Mouse (Mus musculus): ENCODE measurements at regions not wholly inside any gene's neighbourhood (a gene's known extent, or its start where the extent isn't known, plus 50 kb on each side); places are given as distances from the start of the nearest gene placed in this dataset.
A peak's percentile ranks its signal among the peaks of the same experiment; 100 is the strongest.

- 91% methylated on average over 7 of the region's 7 CpGs for WGBS
- H3K4me1 ChIP-seq (ENCODE audit: control insufficient read depth, insufficient read depth, low read length): peaks cover 4% of the 10 kb centered on the region
- H3K27ac ChIP-seq (ENCODE audit: low read length): no peak overlapping the region
Measured at GRCm38 (mm10) chr19:56010766-56011165, 269.1 kb downstream of the Tcf7l2 start.

GRCm38 (mm10) chr19:56011292-56011691, 269.7 kb downstream of the Tcf7l2 start:
- H3K27me3 ChIP-seq (ENCODE audit: control insufficient read depth, insufficient read depth, low read depth, low read length): no peaks in the 10 kb centered on the region
- H3K9me3 ChIP-seq (replicated peaks; ENCODE audit: control insufficient read depth, low read length, poor library complexity, severe bottlenecking): no peaks in the 10 kb centered on the region
- H3K27ac ChIP-seq (ENCODE audit: low read length): no peak overlapping the region
- H3K4me1 ChIP-seq (ENCODE audit: control insufficient read depth, insufficient read depth, low read length): peaks cover 2% of the 10 kb centered on the region
- H3K4me3 ChIP-seq (ENCODE audit: low read depth, low read length): no peak overlapping the region
- no peak for ATAC-seq
- no peak overlapping the region for H3K4me2 ChIP-seq (ENCODE audit: low read length)
- H3K36me3 ChIP-seq (ENCODE audit: control insufficient read depth, insufficient read depth, low read length): no peaks in the 10 kb centered on the region
- H3K9ac ChIP-seq (ENCODE audit: low read depth, low read length): no peak overlapping the region

More at GRCm38 (mm10) chr19:56010766-56011165, 269.1 kb downstream of the Tcf7l2 start:
- Histone ChIP-seq H3K4me3 (ENCODE audit: low read depth, low read length) (no peak overlapping the region), H3K9me3 (replicated peaks; ENCODE audit: control insufficient read depth, low read length, poor library complexity, severe bottlenecking) (no peaks in the 10 kb centered on the region), H3K9ac (ENCODE audit: low read depth, low read length) (no peak overlapping the region), H3K27me3 (ENCODE audit: control insufficient read depth, insufficient read depth, low read depth, low read length) (no peaks in the 10 kb centered on the region), H3K4me2 (ENCODE audit: low read length) (no peak overlapping the region), H3K36me3 (ENCODE audit: control insufficient read depth, insufficient read depth, low read length) (no peaks in the 10 kb centered on the region)
- no peak for ATAC-seq

GRCm38 (mm10) chr19:56016548-56017346, 270.2 kb upstream of the Habp2 start:
- no peak for ATAC-seq
- WGBS: 89% methylated on average over 4 of the region's 4 CpGs

GRCm38 (mm10) chr19:56017524-56017923, 269.4 kb upstream of the Habp2 start:
- H3K36me3 ChIP-seq (ENCODE audit: control insufficient read depth, insufficient read depth, low read length): no peaks in the 10 kb centered on the region
- H3K4me3 ChIP-seq (ENCODE audit: low read depth, low read length): no peak overlapping the region
- no peak overlapping the region for H3K4me2 ChIP-seq (ENCODE audit: low read length)
- 84% methylated on average over 7 of the region's 7 CpGs for WGBS
- H3K4me1 ChIP-seq (ENCODE audit: control insufficient read depth, insufficient read depth, low read length): no peaks in the 10 kb centered on the region
- H3K9me3 ChIP-seq (replicated peaks; ENCODE audit: control insufficient read depth, low read length, poor library complexity, severe bottlenecking): no peaks in the 10 kb centered on the region
- no peaks in the 10 kb centered on the region for H3K27me3 ChIP-seq (ENCODE audit: control insufficient read depth, insufficient read depth, low read depth, low read length)
- ATAC-seq: no peak
- H3K27ac ChIP-seq (ENCODE audit: low read length): no peak overlapping the region
- no peak overlapping the region for H3K9ac ChIP-seq (ENCODE audit: low read depth, low read length)

More at GRCm38 (mm10) chr19:56016548-56017346, 270.2 kb upstream of the Habp2 start:
- Histone ChIP-seq H3K27ac (ENCODE audit: low read length) (no peak overlapping the region), H3K9me3 (replicated peaks; ENCODE audit: control insufficient read depth, low read length, poor library complexity, severe bottlenecking) (no peaks in the 10 kb centered on the region), H3K4me3 (ENCODE audit: low read depth, low read length) (no peak overlapping the region), H3K36me3 (ENCODE audit: control insufficient read depth, insufficient read depth, low read length) (no peaks in the 10 kb centered on the region), H3K9ac (ENCODE audit: low read depth, low read length) (no peak overlapping the region), H3K4me1 (ENCODE audit: control insufficient read depth, insufficient read depth, low read length) (no peaks in the 10 kb centered on the region), H3K27me3 (ENCODE audit: control insufficient read depth, insufficient read depth, low read depth, low read length) (no peaks in the 10 kb centered on the region), H3K4me2 (ENCODE audit: low read length) (no peak overlapping the region)

- ATAC-seq: no peak
- no peak overlapping the region for H3K9ac ChIP-seq (ENCODE audit: low read depth, low read length)
- no peak overlapping the region for H3K4me2 ChIP-seq (ENCODE audit: low read length)
- WGBS: 58% methylated on average over 7 of the region's 7 CpGs
- H3K9me3 ChIP-seq (replicated peaks; ENCODE audit: control insufficient read depth, low read length, poor library complexity, severe bottlenecking): no peaks in the 10 kb centered on the region
- H3K4me3 ChIP-seq (ENCODE audit: low read depth, low read length): no peak overlapping the region
- H3K27me3 ChIP-seq (ENCODE audit: control insufficient read depth, insufficient read depth, low read depth, low read length): no peaks in the 10 kb centered on the region
- H3K36me3 ChIP-seq (ENCODE audit: control insufficient read depth, insufficient read depth, low read length): no peaks in the 10 kb centered on the region
- H3K27ac ChIP-seq (ENCODE audit: low read length): no peak overlapping the region
- no peaks in the 10 kb centered on the region for H3K4me1 ChIP-seq (ENCODE audit: control insufficient read depth, insufficient read depth, low read length)
Measured at GRCm38 (mm10) chr19:56019143-56019542, 267.8 kb upstream of the Habp2 start.

- Histone ChIP-seq H3K36me3 (ENCODE audit: control insufficient read depth, insufficient read depth, low read length) (no peaks in the 10 kb centered on the region), H3K4me3 (ENCODE audit: low read depth, low read length) (no peak overlapping the region), H3K4me1 (ENCODE audit: control insufficient read depth, insufficient read depth, low read length) (no peaks in the 10 kb centered on the region), H3K9me3 (replicated peaks; ENCODE audit: control insufficient read depth, low read length, poor library complexity, severe bottlenecking) (0 out of 2 replicates have a peak, but pooled peaks cover 2% of the 10 kb centered on the region), H3K9ac (ENCODE audit: low read depth, low read length) (no peak overlapping the region), H3K4me2 (ENCODE audit: low read length) (no peak overlapping the region), H3K27me3 (ENCODE audit: control insufficient read depth, insufficient read depth, low read depth, low read length) (no peaks in the 10 kb centered on the region), H3K27ac (ENCODE audit: low read length) (no peak overlapping the region)
- WGBS: 74% methylated on average over 6 of the region's 6 CpGs
- no peak for ATAC-seq
Measured at GRCm38 (mm10) chr19:56022348-56022747, 264.6 kb upstream of the Habp2 start.

GRCm38 (mm10) chr19:56024599-56024998, 262.3 kb upstream of the Habp2 start:
- Histone ChIP-seq H3K4me2 (ENCODE audit: low read length) (no peak overlapping the region), H3K4me1 (ENCODE audit: control insufficient read depth, insufficient read depth, low read length) (peaks cover 4% of the 10 kb centered on the region; the same call in 1 of the 2 replicates), H3K9ac (ENCODE audit: low read depth, low read length) (no peak overlapping the region), H3K9me3 (replicated peaks; ENCODE audit: control insufficient read depth, low read length, poor library complexity, severe bottlenecking) (0 out of 2 replicates have a peak, but pooled peaks cover 2% of the 10 kb centered on the region), H3K27ac (ENCODE audit: low read length) (no peak overlapping the region), H3K4me3 (ENCODE audit: low read depth, low read length) (no peak overlapping the region), H3K27me3 (ENCODE audit: control insufficient read depth, insufficient read depth, low read depth, low read length) (no peaks in the 10 kb centered on the region), H3K36me3 (ENCODE audit: control insufficient read depth, insufficient read depth, low read length) (no peaks in the 10 kb centered on the region)
- WGBS: 79% methylated on average over 4 of the region's 4 CpGs
- ATAC-seq: no peak

GRCm38 (mm10) chr19:56029428-56030281, 257.3 kb upstream of the Habp2 start:
- no peaks in the 10 kb centered on the region for H3K36me3 ChIP-seq (ENCODE audit: control insufficient read depth, insufficient read depth, low read length)
- H3K9ac ChIP-seq (ENCODE audit: low read depth, low read length): no peak overlapping the region; the same call in 1 of the 2 replicates
- 8% methylated on average over 21 of the region's 21 CpGs for WGBS
- ATAC-seq: peak; percentile 96
- peaks cover 8% of the 10 kb centered on the region; the same call in 1 of the 2 replicates for H3K4me1 ChIP-seq (ENCODE audit: control insufficient read depth, insufficient read depth, low read length)
- no peak overlapping the region for H3K4me3 ChIP-seq (ENCODE audit: low read depth, low read length)
- 0 out of 2 replicates have a peak, but pooled peaks cover 2% of the 10 kb centered on the region for H3K9me3 ChIP-seq (replicated peaks; ENCODE audit: control insufficient read depth, low read length, poor library complexity, severe bottlenecking)
- peak overlapping the region; percentile 72 for H3K27ac ChIP-seq (ENCODE audit: low read length)
- H3K27me3 ChIP-seq (ENCODE audit: control insufficient read depth, insufficient read depth, low read depth, low read length): no peaks in the 10 kb centered on the region
- no peak overlapping the region for H3K4me2 ChIP-seq (ENCODE audit: low read length)

Data from midbrain, embryonic 16.5 days (tissue).